Mouse (Mus musculus): ENCODE data around the gene Card10.

The Card10 gene

DNA sequence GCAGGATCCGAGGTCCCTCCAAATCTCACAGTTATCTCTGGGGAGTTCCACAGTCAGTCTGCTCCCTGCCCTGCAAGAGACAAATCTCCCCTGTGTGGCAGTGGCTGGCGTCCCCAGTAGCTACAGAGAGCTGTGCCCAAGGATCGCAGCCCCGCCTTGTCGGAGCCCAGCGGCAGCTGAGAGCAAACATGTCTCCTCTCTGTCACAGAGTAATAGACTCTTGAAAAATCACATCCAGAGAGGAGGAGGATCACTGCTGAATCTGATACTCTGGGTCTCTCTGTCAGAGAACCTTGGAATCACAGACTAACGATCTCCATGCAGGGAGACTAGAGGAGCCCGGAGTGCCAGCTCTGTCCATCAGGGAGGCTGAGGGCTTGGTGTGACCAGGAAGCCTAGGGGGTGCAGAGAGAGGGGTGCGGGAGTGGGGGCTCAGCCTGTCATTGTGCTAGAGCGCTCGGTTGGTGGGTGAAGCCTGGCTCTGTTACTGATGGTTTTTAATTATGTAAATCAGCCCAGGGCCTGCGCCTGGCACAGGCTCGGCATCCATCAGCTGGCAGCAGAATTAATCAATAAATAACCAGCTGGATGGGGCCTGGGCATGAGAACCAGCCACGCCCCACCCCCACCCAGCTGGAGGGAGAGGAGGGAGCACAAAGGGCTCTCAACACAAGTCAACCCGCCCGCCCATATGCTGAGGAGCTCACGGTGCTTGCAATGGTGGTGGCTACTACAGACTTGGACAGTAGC lies 67.2 kb downstream of the Card10 start:
- no peak for DNase-seq (ENCODE audit: low spot score)

DNA sequence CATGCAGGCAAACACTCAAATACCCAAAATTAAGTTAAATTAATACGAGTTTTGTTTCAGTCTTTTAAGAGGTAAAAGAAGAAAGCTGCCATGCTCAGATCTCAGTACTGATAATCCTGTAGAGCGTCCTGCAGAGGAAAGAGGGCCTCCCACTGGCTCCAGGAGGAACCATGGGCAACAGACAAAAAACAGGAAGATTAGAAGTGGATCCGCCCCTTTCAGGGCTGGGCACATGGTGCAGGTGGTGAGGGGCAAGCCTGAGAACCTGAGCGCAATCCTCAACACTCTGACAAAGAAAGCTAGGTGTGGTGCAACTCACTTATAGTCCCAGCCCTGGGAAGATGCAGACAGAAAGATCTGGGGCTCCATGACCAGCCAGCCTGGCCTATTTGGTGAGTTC lies 71.0 kb downstream of the Card10 start:
- DNase-seq (ENCODE audit: low spot score): no peak

DNA sequence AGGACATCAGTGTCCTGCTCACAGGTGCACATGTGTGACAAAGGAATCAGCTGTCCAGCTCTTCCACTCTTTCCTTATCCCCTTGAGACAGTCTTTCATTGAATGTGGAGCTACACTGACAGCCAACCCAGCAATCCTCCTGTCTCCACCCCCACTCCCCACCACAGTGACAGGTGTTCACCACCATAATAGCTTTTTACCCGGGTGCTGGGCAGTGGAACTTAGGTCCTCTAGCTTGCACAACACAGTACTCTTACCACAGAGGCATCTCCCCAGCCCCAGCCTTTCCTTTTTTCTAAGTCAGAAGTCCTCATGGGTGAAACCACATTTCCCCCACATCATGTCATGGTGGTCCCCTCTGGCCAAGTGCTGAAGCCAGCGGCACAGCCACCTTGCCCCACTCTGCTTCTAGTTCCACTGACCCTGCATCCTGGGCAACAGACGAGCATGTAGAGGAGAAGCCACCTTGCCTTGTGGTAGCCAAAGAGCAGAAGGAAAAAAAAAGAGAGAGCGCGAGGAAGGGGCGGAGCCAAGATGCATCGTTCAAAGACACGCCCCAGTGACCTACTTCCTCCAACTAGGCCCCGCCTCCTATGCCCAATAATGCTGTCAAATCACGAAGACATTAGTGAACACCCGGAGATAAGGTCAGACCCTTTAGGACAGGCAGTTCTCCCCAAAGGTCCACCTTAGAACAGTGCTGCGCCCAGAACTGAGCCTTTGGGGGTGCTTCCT lies 72.4 kb downstream of the Card10 start:
- no peak for DNase-seq (ENCODE audit: low spot score)

DNA sequence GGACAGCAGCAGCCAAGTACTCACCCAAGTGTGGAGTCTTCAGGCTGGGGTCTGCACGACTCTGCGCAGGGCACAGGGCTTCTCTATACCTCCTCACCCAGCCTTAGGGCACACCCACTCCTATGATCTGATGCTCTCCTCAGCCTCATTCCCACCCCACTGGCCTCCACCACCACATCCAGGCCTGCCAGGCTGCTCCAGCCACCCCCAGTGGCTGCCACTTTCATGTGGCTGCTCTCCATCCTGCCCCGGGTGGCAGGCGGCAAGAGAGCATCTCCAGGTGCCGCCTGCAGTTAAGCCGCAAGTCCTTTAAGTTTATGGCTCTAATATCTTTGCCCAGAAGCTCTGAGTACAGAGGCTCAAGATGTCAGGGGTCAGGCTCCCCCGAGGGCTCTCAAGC lies 76.1 kb downstream of the Card10 start:
- no peak for DNase-seq (ENCODE audit: low spot score)

Data from spleen, adult 12 weeks (tissue).